Mouse (Mus musculus): ENCODE measurements around the gene Olfr1167.
"Not testable (repeated sequence)": the region's sequence is repeated elsewhere in the genome, so short reads cannot be mapped to it uniquely, and the experiment has no call there.

The Olfr1167 gene

GRCm38 (mm10) chr2:88155093-88155492 lies at the start of gene Olfr1167:
TSS of gene Olfr1167 (minus strand) at chr2:88155193.
- in situ Hi-C loops (cut with MboI; ENCODE audit: unreplicated experiment in 2 of 2): not testable (repeated sequence)

DNA sequence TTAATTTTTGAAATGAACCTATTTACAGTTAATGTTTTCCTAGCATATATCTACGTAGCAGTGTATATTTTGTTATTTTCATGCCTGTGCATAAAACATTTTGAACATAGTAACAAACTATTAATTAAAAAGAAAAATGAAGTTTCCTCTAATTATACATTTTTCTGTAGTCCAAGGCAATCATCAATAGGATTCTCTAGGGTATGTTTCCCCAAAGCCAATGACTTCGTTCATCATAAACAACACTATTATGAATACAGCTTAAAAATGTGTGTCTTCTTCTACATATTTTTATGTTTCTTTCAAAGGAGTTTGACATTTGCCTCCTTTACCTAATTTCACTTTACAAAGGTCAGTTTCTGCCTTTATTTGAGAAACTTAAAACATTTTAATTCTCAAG lies 26.6 kb upstream of the Olfr1167 start, which contains the start of gene Olfr1168:
Olfr1168 (plus strand) TSS at position 301 of the 400 bp plus-strand sequence.
- in situ Hi-C loops (cut with MboI; ENCODE audit: unreplicated experiment in 2 of 2): no loop called here

DNA sequence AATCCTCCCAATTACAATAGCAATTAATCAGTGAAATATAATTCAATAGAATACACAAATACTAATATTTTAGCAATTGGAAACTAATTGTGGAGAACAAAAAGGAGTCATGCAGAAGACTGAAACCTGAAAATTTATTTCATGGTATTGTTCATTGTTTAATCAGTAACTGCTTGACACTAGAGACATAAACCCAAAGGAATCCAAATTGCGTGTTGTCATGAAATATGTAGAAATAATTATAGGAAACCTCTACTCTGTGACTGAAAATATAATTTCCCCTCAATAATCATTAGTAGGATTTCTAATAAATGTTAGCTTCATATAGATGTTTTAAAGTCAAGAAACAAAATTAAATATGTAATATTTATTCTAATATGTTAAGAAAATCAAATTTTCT lies 26.8 kb downstream of the Olfr1167 start, which contains the start of gene Olfr1166:
Olfr1166 (minus strand) TSS at position 101 of the 400 bp plus-strand sequence.
- in situ Hi-C loops (cut with MboI; ENCODE audit: unreplicated experiment in 2 of 2): no loop called here

All from v-Abl transformed pro-B cells (cell line).